Mouse (Mus musculus) embryonic facial prominence, embryonic 12.5 days (tissue): Measurements from ENCODE around the gene BC029722. TPM values are rescaled to one million over a fixed set of nuclear protein-coding genes. Genes with fewer than 3 reads are reported as not detected.

ENCODE experiments used
- ATAC-seq: fragments of 200-750 bp; cut with Nextera tagmentation; 2 replicates; pipeline ENCODE4 v1.8.0; 2017; ENCODE audit not compliant: insufficient number of reproducible peaks, insufficient read depth, low FRiP score, low TSS enrichment
- H3K27ac ChIP-seq: fragments of 300-500 bp; sonication (generic); 2 replicates; pipeline ENCODE4 v1.5.1; 2016; ENCODE audit warnings: mild to moderate bottlenecking
- H3K27me3 ChIP-seq: fragments of 300-500 bp; sonication (generic); 2 replicates; pipeline ENCODE4 v1.6.1; 2016; ENCODE audit warnings: mild to moderate bottlenecking, moderate library complexity
- H3K36me3 ChIP-seq: fragments of 300-500 bp; sonication (generic); 2 replicates; pipeline ENCODE4 v1.6.1; 2016; ENCODE audit warnings: mild to moderate bottlenecking
- H3K4me1 ChIP-seq: fragments of 300-500 bp; sonication (generic); 2 replicates; pipeline ENCODE4 v1.6.1; 2016
- H3K4me2 ChIP-seq: fragments of 300-500 bp; sonication (generic); replicated peaks from 2 replicates; pipeline ENCODE4 v1.6.1; 2016; ENCODE audit warnings: mild to moderate bottlenecking, moderate library complexity
- H3K4me3 ChIP-seq: fragments of 300-500 bp; sonication (generic); 2 replicates; pipeline ENCODE4 v1.5.1; 2016; ENCODE audit warnings: mild to moderate bottlenecking
- H3K9ac ChIP-seq: fragments of 300-500 bp; sonication (generic); 2 replicates; pipeline ENCODE4 v1.6.1; 2016; ENCODE audit warnings: mild to moderate bottlenecking, moderate library complexity
- H3K9me3 ChIP-seq: fragments of 300-500 bp; sonication (generic); 2 replicates; pipeline ENCODE4 v1.6.1; 2016; ENCODE audit warnings: mild to moderate bottlenecking, moderate library complexity
- WGBS: fragments of 180-500 bp; shearing (Covaris S2); methylation state at CpG from one replicate; pipeline ENCODE4 v1.1.7; 2016; 5-methylcytosine and 5-hydroxymethylcytosine counted together
- polyA plus RNA-seq: library from polyadenylated mRNA; unstranded; fragments of >200 nt; fragmentation: Nextera tagmentation; extraction: Ambion mirVana; gene quantifications from 2 replicates; pipeline ENCODE4 v1.2.1, GENCODE M21; 2016

The BC029722 gene
- polyA plus RNA-seq, 1 experiment from 2014 or later = 13.4 TPM

DNA sequence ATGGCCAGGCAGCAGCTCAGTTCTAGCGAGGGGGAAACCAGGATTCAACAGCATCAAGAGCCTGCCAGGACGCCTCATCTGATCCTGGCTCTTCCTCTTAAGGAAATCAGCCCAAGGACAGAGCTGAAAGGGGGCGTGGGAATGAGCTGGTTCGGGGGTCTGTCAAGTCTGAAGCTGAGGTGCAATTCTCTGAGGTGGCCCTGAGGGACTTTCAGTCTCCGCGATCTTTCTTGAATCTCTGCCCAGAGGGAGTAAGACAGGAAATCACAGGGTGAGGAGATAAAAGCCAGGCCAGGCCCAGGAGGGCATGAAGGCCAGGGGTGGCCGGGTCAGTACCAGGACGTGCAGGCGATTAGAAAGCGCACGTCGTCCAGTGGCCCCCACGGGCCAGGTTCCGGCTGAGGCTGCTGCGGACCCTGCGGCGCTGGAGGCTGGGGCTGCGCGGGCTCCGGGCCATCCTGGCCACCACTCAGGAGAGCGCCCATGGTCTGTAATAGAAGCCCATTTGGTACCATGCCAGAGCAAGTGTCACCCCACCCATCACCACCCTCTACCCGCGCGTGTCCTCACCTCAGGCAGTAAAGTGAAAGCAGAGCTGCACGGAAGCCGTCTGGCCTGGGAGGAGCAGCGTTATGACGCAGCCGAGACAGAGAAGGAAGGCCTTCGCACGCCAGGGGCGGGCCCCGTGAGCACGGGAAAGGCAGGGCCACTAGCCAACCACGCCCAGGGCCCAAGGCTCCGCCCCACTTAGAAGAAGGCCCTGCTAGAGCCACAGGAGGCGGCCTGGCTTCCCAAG, 432 bp downstream of the BC029722 start:
- peaks cover 11% of the 10 kb centered on the region; the same call in 1 of the 2 replicates for H3K4me1 ChIP-seq
- H3K4me3 ChIP-seq = peak overlapping the region; percentile 62
- no peaks in the 10 kb centered on the region for H3K27me3 ChIP-seq
- H3K9me3 ChIP-seq = no peaks in the 10 kb centered on the region
- peaks cover 41% of the 10 kb centered on the region for H3K36me3 ChIP-seq
- peak; percentile 91 for ATAC-seq
- peak overlapping the region; percentile 95 for H3K4me2 ChIP-seq
- WGBS = 2% methylated on average over 37 of the region's 37 CpGs
- peak overlapping the region; percentile 70 for H3K9ac ChIP-seq
- H3K27ac ChIP-seq = peak overlapping the region; percentile 84

GRCm38 (mm10) chr2:155817301-155818245, 1.7 kb downstream of the BC029722 start:
- Histone ChIP-seq H3K4me1 (peaks cover 11% of the 10 kb centered on the region; the same call in 1 of the 2 replicates), H3K27ac (no peak overlapping the region), H3K9me3 (no peaks in the 10 kb centered on the region), H3K27me3 (no peaks in the 10 kb centered on the region), H3K9ac (0 out of 2 replicates have a peak overlapping the region, but pooled peaks have one; percentile 70), H3K4me3 (peak overlapping the region; percentile 62; the same call in 1 of the 2 replicates), H3K36me3 (peaks cover 29% of the 10 kb centered on the region), H3K4me2 (no peak overlapping the region; the same call in 1 of the 2 replicates)
- ATAC-seq = no peak
- WGBS = 79% methylated on average over 10 of the region's 10 CpGs

GRCm38 (mm10) chr2:155816179-155816578, 3.0 kb downstream of the BC029722 start:
- H3K36me3 ChIP-seq = peaks cover 17% of the 10 kb centered on the region
- H3K27me3 ChIP-seq = no peaks in the 10 kb centered on the region
- H3K9me3 ChIP-seq = no peaks in the 10 kb centered on the region
- no peak overlapping the region for H3K4me3 ChIP-seq
- WGBS = 100% methylated on average over 1 of the region's 1 CpGs
- peaks cover 11% of the 10 kb centered on the region; the same call in 1 of the 2 replicates for H3K4me1 ChIP-seq
- no peak overlapping the region for H3K27ac ChIP-seq
- ATAC-seq = no peak
- H3K4me2 ChIP-seq = no peak overlapping the region
- H3K9ac ChIP-seq = no peak overlapping the region

DNA sequence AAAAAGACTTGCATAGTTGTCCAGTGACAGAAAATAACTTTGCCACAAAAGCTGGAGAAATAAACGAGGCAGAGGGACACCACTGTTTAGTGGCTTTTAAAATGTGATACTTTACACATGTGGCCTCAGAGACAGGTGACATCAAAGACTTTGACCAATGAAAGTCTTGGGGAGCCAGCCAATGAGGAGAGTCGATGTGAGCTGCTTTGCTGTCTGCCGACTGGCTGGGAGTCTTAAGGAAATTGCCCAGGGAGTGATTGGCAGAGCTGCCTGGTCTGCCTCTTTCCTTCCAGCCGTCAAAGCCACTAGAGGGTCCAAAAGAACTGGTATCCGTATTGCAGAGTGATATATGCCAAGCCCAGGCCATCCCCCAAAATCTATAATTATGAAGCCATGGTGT, 4.4 kb downstream of the BC029722 start:
- WGBS = 29% methylated on average over 5 of the region's 5 CpGs
- peaks cover 5% of the 10 kb centered on the region for H3K36me3 ChIP-seq
- no peaks in the 10 kb centered on the region for H3K27me3 ChIP-seq
- H3K9ac ChIP-seq = no peak overlapping the region
- ATAC-seq = no peak
- H3K4me2 ChIP-seq = no peak overlapping the region
- no peak overlapping the region for H3K27ac ChIP-seq
- H3K4me3 ChIP-seq = no peak overlapping the region
- peaks cover 11% of the 10 kb centered on the region; the same call in 1 of the 2 replicates for H3K4me1 ChIP-seq
- no peaks in the 10 kb centered on the region for H3K9me3 ChIP-seq

GRCm38 (mm10) chr2:155812637-155813036, 6.6 kb downstream of the BC029722 start:
- H3K36me3 ChIP-seq = no peaks in the 10 kb centered on the region
- H3K4me3 ChIP-seq = no peak overlapping the region
- ATAC-seq = no peak
- H3K27ac ChIP-seq = no peak overlapping the region
- WGBS = 74% methylated on average over 4 of the region's 4 CpGs
- H3K4me2 ChIP-seq = no peak overlapping the region
- H3K27me3 ChIP-seq = no peaks in the 10 kb centered on the region
- no peaks in the 10 kb centered on the region for H3K9me3 ChIP-seq
- no peaks in the 10 kb centered on the region for H3K4me1 ChIP-seq
- H3K9ac ChIP-seq = no peak overlapping the region

DNA sequence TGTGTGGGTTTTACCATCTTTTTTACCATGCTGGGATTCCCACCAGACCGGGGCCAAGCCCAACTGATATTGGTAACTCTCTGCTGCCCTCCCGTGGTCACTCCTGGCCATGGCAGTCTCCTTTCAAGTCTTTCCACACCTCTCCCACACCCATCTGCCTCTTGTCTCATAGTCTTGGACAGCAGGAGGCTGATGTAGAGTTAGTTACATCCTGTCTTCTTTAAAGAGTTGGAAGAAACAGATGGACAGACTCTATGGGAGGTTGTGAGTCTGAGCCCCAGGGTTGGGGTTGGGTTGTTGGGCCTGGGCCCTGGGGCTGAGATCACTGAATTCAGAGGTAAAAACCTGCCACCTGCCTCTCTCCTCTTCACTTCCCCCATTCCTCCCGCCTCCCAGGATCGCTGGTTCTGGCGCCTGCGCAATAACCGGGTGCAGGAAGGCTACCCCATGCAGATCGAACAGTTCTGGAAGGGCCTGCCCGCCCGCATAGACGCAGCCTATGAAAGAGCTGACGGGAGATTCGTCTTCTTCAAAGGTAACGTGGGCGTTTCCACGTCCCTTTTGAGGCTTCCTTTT, 7.3 kb downstream of the BC029722 start:
- Histone ChIP-seq H3K9me3 (no peaks in the 10 kb centered on the region), H3K4me3 (no peak overlapping the region), H3K9ac (no peak overlapping the region), H3K27ac (no peak overlapping the region), H3K27me3 (no peaks in the 10 kb centered on the region), H3K4me2 (no peak overlapping the region), H3K36me3 (no peaks in the 10 kb centered on the region), H3K4me1 (no peaks in the 10 kb centered on the region)
- 43% methylated on average over 16 of the region's 16 CpGs for WGBS
- ATAC-seq = no peak

DNA sequence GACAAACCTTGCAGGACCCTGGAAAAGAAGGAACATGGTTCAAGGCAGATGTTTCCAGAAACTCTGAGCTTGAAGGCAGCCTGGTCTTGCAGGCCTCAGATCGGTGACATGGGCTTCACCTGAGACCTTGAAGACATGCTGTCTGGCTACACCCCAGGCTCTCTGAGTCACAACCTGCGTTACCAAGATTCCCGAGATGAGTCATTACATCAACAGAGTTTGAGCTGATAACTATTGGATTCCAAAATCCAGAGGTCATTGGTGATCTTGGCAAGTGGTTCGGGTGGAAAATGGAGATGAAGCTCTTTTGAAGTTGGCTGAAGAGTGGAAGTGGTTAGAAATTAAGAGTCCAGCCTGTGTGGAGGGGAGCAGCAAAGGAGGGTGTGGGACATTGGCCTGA, 9.6 kb downstream of the BC029722 start:
- Histone ChIP-seq H3K36me3 (no peaks in the 10 kb centered on the region), H3K27ac (no peak overlapping the region), H3K9me3 (no peaks in the 10 kb centered on the region), H3K27me3 (0 out of 2 replicates have a peak, but pooled peaks cover 4% of the 10 kb centered on the region), H3K4me1 (no peaks in the 10 kb centered on the region), H3K9ac (no peak overlapping the region), H3K4me2 (no peak overlapping the region), H3K4me3 (no peak overlapping the region)
- ATAC-seq = no peak
- 85% methylated on average over 4 of the region's 4 CpGs for WGBS

GRCm38 (mm10) chr2:155807408-155807807, 11.8 kb downstream of the BC029722 start:
- H3K27me3 ChIP-seq = 0 out of 2 replicates have a peak, but pooled peaks cover 4% of the 10 kb centered on the region
- H3K4me1 ChIP-seq = no peaks in the 10 kb centered on the region
- ATAC-seq = no peak
- no peak overlapping the region for H3K4me3 ChIP-seq
- WGBS = 86% methylated on average over 4 of the region's 4 CpGs
- H3K4me2 ChIP-seq = no peak overlapping the region
- H3K9ac ChIP-seq = no peak overlapping the region
- no peaks in the 10 kb centered on the region for H3K36me3 ChIP-seq
- no peak overlapping the region for H3K27ac ChIP-seq
- H3K9me3 ChIP-seq = no peaks in the 10 kb centered on the region

DNA sequence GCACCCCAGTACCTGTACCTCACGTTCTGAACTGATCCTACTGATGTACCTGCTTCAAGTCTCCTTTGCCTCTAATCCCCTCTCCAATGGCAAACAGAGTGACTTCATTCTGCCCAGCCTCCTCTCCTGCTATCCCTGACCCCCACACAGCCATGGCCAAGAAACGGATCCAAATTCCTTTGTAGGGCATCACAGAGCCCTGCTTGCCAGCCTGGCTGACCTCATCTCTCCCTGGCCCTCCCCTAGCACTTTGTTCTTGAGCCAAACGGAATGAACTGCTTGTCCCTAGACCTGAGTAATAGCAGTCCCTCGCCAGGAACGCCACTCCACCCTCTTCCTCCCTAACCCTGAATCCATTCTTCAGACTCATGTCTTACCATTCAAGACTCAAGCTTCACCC, 12.7 kb downstream of the BC029722 start:
- Histone ChIP-seq H3K9ac (no peak overlapping the region), H3K9me3 (no peaks in the 10 kb centered on the region), H3K36me3 (no peaks in the 10 kb centered on the region), H3K4me2 (no peak overlapping the region), H3K27me3 (0 out of 2 replicates have a peak, but pooled peaks cover 4% of the 10 kb centered on the region), H3K4me1 (no peaks in the 10 kb centered on the region), H3K4me3 (no peak overlapping the region), H3K27ac (no peak overlapping the region)
- 71% methylated on average over 5 of the region's 5 CpGs for WGBS
- ATAC-seq = no peak

DNA sequence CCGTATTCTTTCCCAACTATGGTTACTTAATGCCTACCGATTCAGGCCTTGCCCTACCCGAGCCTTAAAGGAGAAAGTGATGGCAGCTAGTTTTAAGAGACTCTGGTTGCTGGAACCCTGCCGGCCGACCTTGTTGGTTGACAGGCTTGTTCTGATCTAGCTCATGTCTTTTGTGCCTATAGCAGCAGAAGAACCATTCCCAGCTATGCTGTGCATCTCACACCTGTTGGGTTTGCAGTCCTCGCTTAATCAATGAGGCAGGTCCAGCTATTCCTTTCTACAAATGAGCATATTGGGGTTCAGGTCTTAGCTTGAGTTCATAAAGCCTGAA, 13.3 kb downstream of the BC029722 start:
- Histone ChIP-seq H3K4me2 (no peak overlapping the region), H3K36me3 (no peaks in the 10 kb centered on the region), H3K9ac (no peak overlapping the region), H3K4me1 (no peaks in the 10 kb centered on the region), H3K27me3 (0 out of 2 replicates have a peak, but pooled peaks cover 4% of the 10 kb centered on the region), H3K4me3 (no peak overlapping the region), H3K9me3 (no peaks in the 10 kb centered on the region), H3K27ac (no peak overlapping the region)
- 83% methylated on average over 6 of the region's 6 CpGs for WGBS
- no peak for ATAC-seq

- Histone ChIP-seq H3K9ac (no peak overlapping the region), H3K36me3 (no peaks in the 10 kb centered on the region), H3K9me3 (no peaks in the 10 kb centered on the region), H3K4me3 (no peak overlapping the region), H3K27me3 (0 out of 2 replicates have a peak, but pooled peaks cover 4% of the 10 kb centered on the region), H3K4me1 (no peaks in the 10 kb centered on the region), H3K4me2 (no peak overlapping the region), H3K27ac (no peak overlapping the region)
- no peak for ATAC-seq
- 54% methylated on average over 6 of the region's 6 CpGs for WGBS
Measured at GRCm38 (mm10) chr2:155805231-155805924, 13.8 kb downstream of the BC029722 start.
